Mouse (Mus musculus): ENCODE results near the gene Vps37c. TPM values are rescaled to one million over a fixed set of nuclear protein-coding genes. Genes with fewer than 3 reads are reported as not detected.

Vps37c gene
- 6.5 and 8.1 TPM in 2 replicates for total RNA-seq (2012; rRNA removed)
- polyA plus RNA-seq (2012; ENCODE audit: insufficient read depth in 1 of 2, insufficient read length in 2 of 2, low read depth in 1 of 2, low replicate concordance in 2 of 2, missing spikeins in 1 of 2) = 10 to 100 TPM in 1 of 2 experiments, not detected in 1; 11.9 TPM

DNA sequence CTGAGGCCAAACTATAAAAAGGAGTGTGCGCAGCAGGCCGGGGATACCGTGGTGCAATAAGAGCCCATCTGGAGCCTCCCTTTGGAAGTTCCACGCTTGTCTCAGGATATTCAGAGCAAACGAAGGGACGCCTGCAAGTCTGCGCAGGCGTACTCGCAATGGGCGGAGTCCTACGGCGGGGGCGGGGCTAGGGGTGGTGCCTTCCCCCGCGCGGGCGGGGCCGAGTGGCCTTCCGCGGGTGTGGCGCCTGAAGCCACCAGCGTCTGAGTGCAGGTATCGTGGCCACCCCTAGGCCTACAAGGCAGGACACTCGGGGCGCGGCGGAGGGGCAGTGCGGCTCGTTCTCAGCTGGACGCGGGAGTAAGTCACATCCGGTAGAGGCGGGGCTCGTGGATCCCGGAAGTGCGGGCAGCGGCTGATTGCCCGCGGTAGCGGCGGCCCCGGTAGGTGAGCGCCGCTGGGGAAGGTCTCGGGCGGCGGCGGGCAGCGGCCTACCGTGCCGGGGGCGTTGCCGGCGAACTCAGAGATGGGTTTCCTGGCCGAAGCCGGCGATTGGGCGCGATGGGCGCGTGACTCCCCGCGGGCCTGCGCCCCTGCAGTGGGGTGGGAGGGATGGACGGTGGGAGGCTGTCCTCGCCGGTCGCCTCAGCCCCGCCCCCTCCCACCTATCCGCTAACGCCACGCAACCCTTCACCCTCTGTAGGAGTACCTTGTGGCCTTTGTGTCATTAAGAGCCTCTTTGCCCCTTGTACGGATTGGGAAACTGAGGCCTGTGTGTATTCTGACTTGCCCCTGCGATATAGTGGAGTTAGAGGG is at the start of gene Vps37c:
Vps37c (plus strand) TSS at position 199 of the 816 bp plus-strand sequence.
- H3K79me2 ChIP-seq (ENCODE audit: control insufficient read depth, insufficient read depth, low read length, poor library complexity) = peaks cover 20% of the 10 kb centered on the region
- H3K36me3 ChIP-seq (ENCODE audit: control insufficient read depth in 1 of 2, insufficient read depth in 2 of 2, low read length in 2 of 2) = peaks cover 0 to 20% of the 10 kb centered on the region in 2 experiments; a peak in 2 of 4 replicates
- peak within 1 kb of the TSS; percentile 82 to 98 for H3K4me3 ChIP-seq (ENCODE audit: control insufficient read depth in 1 of 2, insufficient read depth in 1 of 2, low read depth in 2 of 2, low read length in 2 of 2)
- no peaks in the 10 kb centered on the region for H3K9me3 ChIP-seq (replicated peaks; ENCODE audit: insufficient read depth, low read length)
- peaks cover 5 to 26% of the 10 kb centered on the region in 2 experiments for H3K4me1 ChIP-seq (ENCODE audit: control insufficient read depth in 1 of 2, insufficient read depth in 2 of 2, low read length in 2 of 2)
- peak; percentile 90 for DNase-seq (ENCODE audit: low read depth, low spot score)
- H3K27me3 ChIP-seq (ENCODE audit: control insufficient read depth in 1 of 2, insufficient read depth in 2 of 2, low read length in 2 of 2) = peaks cover 4 to 8% of the 10 kb centered on the region in 2 experiments; a peak in 3 of 4 replicates
- peak within 1 kb of the TSS; percentile 86 for H3K27ac ChIP-seq (ENCODE audit: control insufficient read depth, low read depth, low read length)
- H3K9ac ChIP-seq (ENCODE audit: control insufficient read depth, low read depth, low read length, poor library complexity, severe bottlenecking) = peak within 1 kb of the TSS; percentile 95
- TF ChIP-seq MYC (IDR thresholded peaks at IDR 0.05; ENCODE audit: low read depth, low read length) (0 out of 2 replicates have a peak, but pooled peaks have one; percentile 0), MAX (IDR thresholded peaks at IDR 0.05; ENCODE audit: low read length) (no peak), POLR2A (IDR thresholded peaks at IDR 0.05; ENCODE audit: control insufficient read depth in 1 of 2, insufficient read depth in 1 of 2, low read depth in 1 of 2, low read length in 2 of 2, poor library complexity in 1 of 2) (peak; percentile 85 to 86), GABPA (IDR thresholded peaks at IDR 0.05; ENCODE audit: low read depth, low read length) (no peak), SMC3 (IDR thresholded peaks at IDR 0.05; ENCODE audit: low read depth, low read length) (no peak), ZNF384 (IDR thresholded peaks at IDR 0.05; ENCODE audit: low read depth, low read length) (no peak), GATA1 (IDR thresholded peaks at IDR 0.05; ENCODE audit: low read depth, low read length) (no peak), KAT2A (conservative IDR thresholded peaks at IDR 0.05; ENCODE audit: low read depth, low read length) (no peak; the same call in 1 of the 2 replicates), JUND (IDR thresholded peaks at IDR 0.05; ENCODE audit: low read depth, low read length) (no peak), TCF12 (IDR thresholded peaks at IDR 0.05; ENCODE audit: low read depth, low read length) (no peak), ZC3H11A (IDR thresholded peaks at IDR 0.05; ENCODE audit: low read depth, low read length) (no peak), E2F4 (IDR thresholded peaks at IDR 0.05; ENCODE audit: borderline replicate concordance, low read depth, low read length) (no peak), NRF1 (IDR thresholded peaks at IDR 0.05; ENCODE audit: insufficient read depth, low read depth, low read length, poor library complexity, severe bottlenecking) (peak; percentile 74), MEF2A (IDR thresholded peaks at IDR 0.05; ENCODE audit: extremely low read depth, insufficient replicate concordance, low read depth, low read length, poor library complexity, severe bottlenecking) (no peak), TBP (IDR thresholded peaks at IDR 0.05; ENCODE audit: low read depth, low read length) (no peak), ZMIZ1 (IDR thresholded peaks at IDR 0.05; ENCODE audit: low read depth, low read length) (no peak), POLR2AphosphoS5 (IDR thresholded peaks at IDR 0.05; ENCODE audit: borderline replicate concordance, low read depth, low read length) (no peak), ETS1 (IDR thresholded peaks at IDR 0.05; ENCODE audit: low read depth, low read length) (no peak), USF1 (IDR thresholded peaks at IDR 0.05; ENCODE audit: low read depth, low read length) (peak; percentile 93), MYB (IDR thresholded peaks at IDR 0.05; ENCODE audit: low read depth, low read length) (no peak), BHLHE40 (IDR thresholded peaks at IDR 0.05; ENCODE audit: borderline replicate concordance, low read depth, low read length) (no peak), TAL1 (IDR thresholded peaks at IDR 0.05; ENCODE audit: low read length) (no peak), MXI1 (IDR thresholded peaks at IDR 0.05; ENCODE audit: low read depth, low read length) (no peak; the same call in none of the 2 replicates), EP300 (IDR thresholded peaks at IDR 0.05; ENCODE audit: low read depth in 1 of 2, low read length in 2 of 2) (no peak), SIN3A (IDR thresholded peaks at IDR 0.05; ENCODE audit: low read length) (peak; percentile 60), USF2 (IDR thresholded peaks at IDR 0.05; ENCODE audit: borderline replicate concordance in 1 of 2, insufficient read depth in 1 of 2, low read depth in 1 of 2, low read length in 2 of 2) (0 out of 4 replicates have a peak, but pooled peaks of 1 of the 2 experiments have one; percentile 52), MAFK (IDR thresholded peaks at IDR 0.05; ENCODE audit: borderline replicate concordance, low read depth, low read length) (no peak), CTCF (IDR thresholded peaks at IDR 0.05 in 2 of 3, conservative IDR thresholded peaks at IDR 0.05 in 1 of 3; ENCODE audit: control insufficient read depth in 1 of 3, insufficient read depth in 1 of 3, low read depth in 2 of 3, low read length in 3 of 3, poor library complexity in 1 of 3, severe bottlenecking in 1 of 3) (no peak), ZKSCAN1 (IDR thresholded peaks at IDR 0.05; ENCODE audit: low read depth, low read length) (no peak), CHD2 (IDR thresholded peaks at IDR 0.05; ENCODE audit: low read length) (no peak), ELF1 (IDR thresholded peaks at IDR 0.05; ENCODE audit: low read depth, low read length) (peak; percentile 92), POLR2AphosphoS2 (IDR thresholded peaks at IDR 0.05; ENCODE audit: low read length) (0 out of 2 replicates have a peak, but pooled peaks have one; percentile 41), RCOR1 (IDR thresholded peaks at IDR 0.05; ENCODE audit: low read depth, low read length) (no peak), NELFE (IDR thresholded peaks at IDR 0.05; ENCODE audit: low read depth, low read length) (peak; percentile 88), MAZ (IDR thresholded peaks at IDR 0.05; ENCODE audit: low read depth, low read length) (no peak)

All from MEL (cell line).